Mouse (Mus musculus) brain, embryonic 14.5 days (tissue): Measurements from ENCODE around the gene Hcn1.

Experiments
- CTCF ChIP-seq: fragments of 200-500 bp; IDR thresholded peaks from 2 replicates; pipeline ENCODE4 v1.5.1; 2012; ENCODE audit warnings: inconsistent platforms, mild to moderate bottlenecking, moderate library complexity, borderline replicate concordance; ENCODE audit not compliant: insufficient read depth, insufficient read length; ENCODE audit errors: extremely low read depth
- POLR2A ChIP-seq: fragments of 200-500 bp; IDR thresholded peaks from 2 replicates; pipeline ENCODE4 v1.6.1; 2012; ENCODE audit warnings: mild to moderate bottlenecking, inconsistent platforms, borderline replicate concordance; ENCODE audit not compliant: poor library complexity, insufficient read depth, insufficient read length, severe bottlenecking; ENCODE audit errors: extremely low read depth

DNA sequence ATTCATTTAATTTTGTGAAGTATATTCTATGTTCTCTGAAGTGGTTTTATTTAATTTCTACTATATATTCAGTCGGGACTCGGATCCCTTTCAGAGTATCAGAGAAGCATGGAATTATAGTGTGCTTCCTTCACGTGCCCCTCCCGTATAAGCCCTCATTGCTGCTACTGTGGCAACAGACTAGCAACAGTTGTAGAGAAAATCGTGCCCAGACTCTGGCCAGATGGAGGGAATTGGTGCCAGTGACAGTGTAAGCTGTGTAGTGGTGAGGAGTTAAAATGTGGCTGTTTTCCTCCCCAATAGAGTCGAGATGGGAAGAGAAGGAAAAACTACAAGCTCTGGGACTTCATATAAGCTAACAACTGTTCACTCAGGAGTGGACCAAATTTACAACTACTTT lies 163.4 kb downstream of the Hcn1 start:
- no peak for TF ChIP-seq CTCF
- no peak for TF ChIP-seq POLR2A
